Mouse (Mus musculus) lung, adult 2 months (tissue): ENCODE data around the gene Nusap1. TPM values are rescaled to one million over a fixed set of nuclear protein-coding genes. Genes with fewer than 3 reads are reported as not detected.

Experiments
- DNase-seq: peaks from one replicate; pipeline ENCODE4 v3.0.0; 2022
- H3K4me1 ChIP-seq: fragments of 200-500 bp; 2 replicates; pipeline ENCODE4 v1.6.1; 2011; ENCODE audit warnings: low read length; ENCODE audit not compliant: control insufficient read depth, insufficient read depth
- H3K4me3 ChIP-seq: fragments of 200-500 bp; replicated peaks from 2 replicates; pipeline ENCODE3; 2011; ENCODE audit warnings: low read depth, mild to moderate bottlenecking, control low read depth, low read length; ENCODE audit errors: extremely low read depth
- CTCF ChIP-seq: fragments of 200-500 bp; IDR thresholded peaks from 2 replicates; pipeline ENCODE4 v1.5.1; 2011; ENCODE audit warnings: mild to moderate bottlenecking, low read length, control low read depth; ENCODE audit not compliant: insufficient read depth
- POLR2A ChIP-seq: fragments of 200-500 bp; IDR thresholded peaks from 2 replicates; pipeline ENCODE4 v1.6.1; 2011; ENCODE audit warnings: low read depth, mild to moderate bottlenecking, control low read depth, low read length, borderline replicate concordance; ENCODE audit errors: extremely low read depth
- WGBS: fragments of 180-500 bp; shearing (Covaris S2); methylation state at CpG from one replicate; pipeline ENCODE4 v1.1.7; 2018; 5-methylcytosine and 5-hydroxymethylcytosine counted together
- polyA plus RNA-seq: library from polyadenylated mRNA; depleted of rRNA; stranded (reverse); fragments of >200 nt; gene quantifications from 2 replicates; pipeline ENCODE4 v1.2.3, GENCODE M21; 2012; rRNA removed

Gene Nusap1
- polyA plus RNA-seq: 0.10 and 0.49 TPM in 2 replicates

DNA sequence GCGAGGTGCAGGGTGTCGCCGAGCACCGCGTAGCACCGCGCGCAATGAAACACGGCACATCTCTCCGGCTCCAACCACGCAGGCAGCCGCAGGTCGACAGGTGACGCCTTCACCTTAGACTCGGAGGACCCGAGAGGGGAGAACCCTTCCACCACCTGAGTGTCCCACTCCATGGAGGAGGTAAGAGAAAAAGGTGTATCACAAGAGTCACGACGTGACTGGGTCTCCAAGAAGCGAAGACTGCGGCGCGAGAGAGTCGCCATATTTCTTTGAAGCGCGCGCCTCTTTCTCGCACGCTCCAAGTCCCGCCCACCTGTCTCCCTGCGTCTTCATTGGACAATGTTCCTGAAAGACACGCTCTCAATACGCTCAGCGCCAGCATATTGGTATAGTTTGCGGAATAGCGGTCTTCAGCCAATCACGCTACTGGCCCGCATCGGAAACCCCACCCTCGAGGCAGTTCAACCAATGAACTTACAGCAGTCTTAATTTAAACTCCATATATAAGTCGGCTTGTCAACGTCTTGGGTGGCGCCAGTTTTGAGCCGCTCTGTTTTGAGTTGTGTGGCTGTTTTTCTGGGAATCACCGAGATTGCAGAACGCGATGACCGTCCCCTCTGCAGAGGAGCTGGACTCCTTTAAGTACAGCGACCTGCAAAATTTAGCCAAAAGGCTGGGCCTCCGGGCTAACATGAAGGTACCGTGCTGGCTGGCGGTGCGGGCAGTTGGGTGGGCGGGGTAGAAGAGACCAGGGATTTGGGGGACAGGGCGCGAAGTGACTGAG is at the start of gene Nusap1, which contains the start of gene Oip5:
Gene Nusap1 (plus strand): TSS at position 100 of the 784 bp plus-strand sequence.
Gene Oip5 (minus strand): TSS at position 271 of the 784 bp plus-strand sequence.
- WGBS: under 1% methylated on average over 55 of the region's 55 CpGs

GRCm38 (mm10) chr2:119572471-119572870 is 45.6 kb upstream of the Nusap1 start:
- Histone ChIP-seq H3K4me1 (no peaks in the 10 kb centered on the region), H3K4me3 (no peak overlapping the region)
- TF ChIP-seq CTCF: no peak
- TF ChIP-seq POLR2A: no peak
- WGBS: 40% methylated on average over 1 of the region's 1 CpGs
- no peak for DNase-seq

More for the DNA sequence above, at the start of gene Nusap1, which contains the start of gene Oip5:
- peaks cover 3% of the 10 kb centered on the region; the same call in 1 of the 2 replicates for H3K4me1 ChIP-seq
- peak; percentile 89 for DNase-seq
- no peak for TF ChIP-seq POLR2A
- no peak for TF ChIP-seq CTCF
- peak within 1 kb of the TSS; percentile 84 for H3K4me3 ChIP-seq

GRCm38 (mm10) chr2:119581571-119581970 is 36.5 kb upstream of the Nusap1 start:
- Histone ChIP-seq H3K4me3 (no peak overlapping the region), H3K4me1 (no peaks in the 10 kb centered on the region)
- WGBS: 94% methylated on average over 3 of the region's 3 CpGs
- DNase-seq: no peak
- no peak for TF ChIP-seq POLR2A
- no peak for TF ChIP-seq CTCF

DNA sequence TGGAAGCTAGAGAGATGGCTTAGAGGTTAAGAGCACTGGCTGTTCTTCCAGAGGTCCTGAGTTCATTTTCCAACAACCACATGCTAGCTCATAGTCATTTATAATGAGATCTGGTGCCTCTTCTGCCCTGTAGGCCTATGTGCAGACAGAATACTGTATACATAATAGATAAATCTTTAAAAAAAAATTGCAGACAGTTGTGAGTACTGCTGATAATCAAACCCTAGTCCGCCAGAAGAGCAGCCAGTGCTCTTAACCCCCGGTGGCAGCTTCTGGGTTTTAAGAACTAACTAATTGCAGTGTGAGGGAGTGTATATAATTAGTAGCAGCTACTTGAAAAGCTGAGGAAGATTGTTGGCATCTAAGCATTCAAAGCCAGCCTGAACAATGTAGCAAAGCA is 34.7 kb upstream of the Nusap1 start:
- WGBS: 72% methylated on average over 2 of the region's 2 CpGs
- no peak overlapping the region for H3K4me3 ChIP-seq
- TF ChIP-seq CTCF (no peak), POLR2A (no peak)
- no peak for DNase-seq
- no peaks in the 10 kb centered on the region for H3K4me1 ChIP-seq

DNA sequence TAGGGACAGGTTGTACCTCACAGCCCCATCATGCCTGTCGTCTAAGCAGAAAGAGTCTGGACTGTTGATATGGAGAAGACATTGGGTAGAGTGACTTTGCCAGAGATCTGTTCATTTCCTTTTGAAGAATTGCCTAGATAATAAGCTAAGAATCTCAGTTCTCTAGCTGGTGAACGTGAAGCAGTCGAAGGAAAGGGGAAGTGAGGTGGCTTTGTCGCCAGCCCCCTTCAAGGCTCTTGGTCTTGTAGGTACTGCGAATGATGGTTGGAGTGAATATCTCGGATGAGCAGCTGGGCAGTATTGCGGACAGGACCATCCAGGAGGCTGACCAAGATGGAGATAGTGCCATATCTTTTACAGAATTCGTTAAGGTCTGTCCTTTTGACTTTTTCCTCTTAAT is 33.8 kb upstream of the Nusap1 start:
- WGBS: 83% methylated on average over 8 of the region's 8 CpGs
- Histone ChIP-seq H3K4me3 (no peak overlapping the region), H3K4me1 (no peaks in the 10 kb centered on the region)
- no peak for DNase-seq
- TF ChIP-seq POLR2A (no peak), CTCF (no peak)

DNA sequence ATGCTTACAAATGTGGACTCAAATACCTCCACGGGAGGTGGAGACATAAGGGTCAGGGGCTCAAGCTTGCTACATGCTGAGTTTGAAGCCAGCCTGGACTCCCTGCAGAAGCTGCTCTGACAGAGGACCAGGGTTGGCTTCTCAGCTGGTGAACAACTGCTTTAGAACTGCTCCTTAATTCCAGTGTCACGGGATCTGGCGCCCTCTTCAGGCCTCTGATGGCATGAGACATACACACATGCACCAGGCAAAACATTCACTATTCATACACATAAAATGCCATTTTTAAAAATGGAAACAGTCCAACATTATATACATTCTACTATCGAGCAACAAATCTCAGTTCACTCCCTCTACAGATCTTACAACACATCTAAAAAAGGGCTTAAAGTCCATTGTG is 30.7 kb upstream of the Nusap1 start:
- WGBS: 16% methylated on average over 4 of the region's 4 CpGs
- TF ChIP-seq CTCF (peak; percentile 90), POLR2A (no peak)
- no peak overlapping the region for H3K4me3 ChIP-seq
- H3K4me1 ChIP-seq: no peaks in the 10 kb centered on the region
- DNase-seq: peak; percentile 67

DNA sequence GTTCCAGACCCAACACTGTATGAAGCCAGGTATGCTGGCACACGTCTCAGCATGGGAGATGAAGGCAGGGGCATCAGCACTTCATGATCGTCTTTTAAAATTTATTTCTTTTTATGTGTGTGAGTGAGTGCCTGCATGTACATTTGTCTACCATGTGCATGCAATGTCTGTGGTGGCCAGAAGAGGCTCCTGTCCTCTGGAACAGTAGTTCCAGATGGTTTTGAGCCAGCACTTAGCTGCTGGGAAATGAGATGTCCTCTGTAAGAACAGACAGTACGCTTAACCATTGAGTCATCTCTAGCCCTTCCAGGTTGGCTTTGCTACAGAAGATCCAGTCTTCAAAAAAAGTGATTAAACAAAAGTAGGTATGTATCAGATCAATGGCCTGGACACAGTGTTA is 26.9 kb upstream of the Nusap1 start:
- 85% methylated on average over 3 of the region's 3 CpGs for WGBS
- peaks cover 4% of the 10 kb centered on the region; the same call in 1 of the 2 replicates for H3K4me1 ChIP-seq
- no peak overlapping the region for H3K4me3 ChIP-seq
- no peak for DNase-seq
- TF ChIP-seq CTCF (no peak), POLR2A (no peak)

GRCm38 (mm10) chr2:119593765-119594112 is 24.4 kb upstream of the Nusap1 start:
- TF ChIP-seq POLR2A (no peak), CTCF (no peak)
- Histone ChIP-seq H3K4me1 (peaks cover 10% of the 10 kb centered on the region; the same call in 1 of the 2 replicates), H3K4me3 (peak overlapping the region; percentile 47)
- WGBS: 8% methylated on average over 7 of the region's 7 CpGs
- DNase-seq: no peak

DNA sequence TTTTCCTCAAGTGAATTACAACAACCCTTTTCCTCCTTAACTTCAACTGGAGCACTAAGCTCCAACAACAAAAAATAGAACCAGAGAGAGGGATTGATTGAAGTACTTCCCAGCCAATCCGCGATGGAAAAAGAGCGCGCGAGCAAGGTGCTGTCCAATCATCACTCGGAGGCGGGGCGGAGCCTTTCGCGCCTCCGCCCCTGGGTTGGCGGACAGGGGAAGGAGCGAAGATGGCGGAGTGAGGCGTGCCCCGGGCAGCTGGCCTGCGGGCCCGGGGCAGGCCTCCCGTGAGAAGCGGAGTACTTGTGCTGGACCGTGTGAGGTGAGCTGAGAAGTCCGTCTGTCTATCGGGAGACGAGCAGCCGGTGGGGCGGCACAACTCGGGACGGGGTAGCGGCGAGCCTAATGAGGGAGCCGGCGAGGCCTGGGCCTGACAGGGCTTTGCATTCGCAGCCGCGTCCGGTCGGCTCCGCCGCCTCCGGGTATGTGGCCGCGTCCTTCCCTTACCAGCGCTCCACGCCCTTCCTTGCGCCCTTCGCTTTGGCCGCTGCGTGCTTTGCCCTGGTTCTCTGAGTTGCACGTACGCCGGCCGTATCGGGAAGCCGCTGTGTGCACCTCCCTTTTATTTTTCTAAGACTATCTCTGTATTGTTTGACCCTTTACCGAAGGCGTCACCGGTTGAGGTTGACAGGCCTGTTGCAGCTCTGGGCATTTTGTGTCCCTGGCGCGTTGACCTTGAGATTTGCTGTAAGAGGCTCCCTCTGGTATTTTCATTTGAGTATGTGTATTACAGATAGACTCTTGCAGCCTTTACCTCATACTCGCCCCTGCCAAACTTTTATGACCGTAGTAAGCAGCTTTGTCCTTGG is 23.8 kb upstream of the Nusap1 start:
- H3K4me3 ChIP-seq: peak overlapping the region; percentile 97
- TF ChIP-seq CTCF (no peak), POLR2A (peak; percentile 72; the same call in 1 of the 2 replicates)
- peaks cover 10% of the 10 kb centered on the region; the same call in 1 of the 2 replicates for H3K4me1 ChIP-seq
- under 1% methylated on average over 61 of the region's 61 CpGs for WGBS
- peak; percentile 95 for DNase-seq
